Mouse (Mus musculus) small intestine, adult 2 months (tissue): ENCODE data around the gene Cuedc1.

ENCODE experiments used
- CTCF ChIP-seq: fragments of 200-500 bp; IDR thresholded peaks from 2 replicates; pipeline ENCODE4 v1.5.1; 2012; ENCODE audit warnings: low read depth, mild to moderate bottlenecking, control low read depth, inconsistent platforms, low read length, moderate library complexity, mixed read lengths; ENCODE audit not compliant: insufficient replicate concordance, insufficient read length; ENCODE audit errors: extremely low read depth
- POLR2A ChIP-seq: fragments of 200-500 bp; IDR thresholded peaks from 2 replicates; pipeline ENCODE4 v1.6.1; 2012; ENCODE audit warnings: low read depth, mild to moderate bottlenecking, control low read depth, inconsistent platforms, low read length, moderate library complexity

DNA sequence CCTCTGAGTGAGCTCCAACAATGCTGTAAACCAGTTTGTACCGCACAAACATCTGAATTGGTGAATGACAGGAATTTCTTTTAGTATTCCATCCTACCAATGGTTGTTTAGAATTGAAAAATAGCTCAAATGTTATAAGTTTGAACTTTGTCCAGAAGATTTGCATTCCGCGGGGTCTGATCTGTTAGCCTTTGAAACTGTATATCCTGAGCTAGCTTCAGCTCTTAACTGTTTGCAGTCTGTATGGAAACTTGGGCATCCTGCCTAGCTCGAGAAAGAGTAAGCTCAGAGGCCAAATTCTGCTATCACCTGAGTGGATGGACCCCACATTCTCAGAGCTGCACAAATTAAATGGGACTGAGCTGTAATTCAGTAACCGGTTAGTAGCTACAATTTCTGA is 26.7 kb upstream of the Cuedc1 start:
- TF ChIP-seq CTCF (no peak), POLR2A (no peak)
